Mouse (Mus musculus) cerebral cortex, adult 2 months (tissue): ENCODE results near the gene Ddah1.

Experiments
- WGBS: fragments of 180-500 bp; shearing (Covaris S2); methylation state at CpG from one replicate; pipeline ENCODE4 v1.1.7; 2018; 5-methylcytosine and 5-hydroxymethylcytosine counted together

Ddah1 gene

DNA sequence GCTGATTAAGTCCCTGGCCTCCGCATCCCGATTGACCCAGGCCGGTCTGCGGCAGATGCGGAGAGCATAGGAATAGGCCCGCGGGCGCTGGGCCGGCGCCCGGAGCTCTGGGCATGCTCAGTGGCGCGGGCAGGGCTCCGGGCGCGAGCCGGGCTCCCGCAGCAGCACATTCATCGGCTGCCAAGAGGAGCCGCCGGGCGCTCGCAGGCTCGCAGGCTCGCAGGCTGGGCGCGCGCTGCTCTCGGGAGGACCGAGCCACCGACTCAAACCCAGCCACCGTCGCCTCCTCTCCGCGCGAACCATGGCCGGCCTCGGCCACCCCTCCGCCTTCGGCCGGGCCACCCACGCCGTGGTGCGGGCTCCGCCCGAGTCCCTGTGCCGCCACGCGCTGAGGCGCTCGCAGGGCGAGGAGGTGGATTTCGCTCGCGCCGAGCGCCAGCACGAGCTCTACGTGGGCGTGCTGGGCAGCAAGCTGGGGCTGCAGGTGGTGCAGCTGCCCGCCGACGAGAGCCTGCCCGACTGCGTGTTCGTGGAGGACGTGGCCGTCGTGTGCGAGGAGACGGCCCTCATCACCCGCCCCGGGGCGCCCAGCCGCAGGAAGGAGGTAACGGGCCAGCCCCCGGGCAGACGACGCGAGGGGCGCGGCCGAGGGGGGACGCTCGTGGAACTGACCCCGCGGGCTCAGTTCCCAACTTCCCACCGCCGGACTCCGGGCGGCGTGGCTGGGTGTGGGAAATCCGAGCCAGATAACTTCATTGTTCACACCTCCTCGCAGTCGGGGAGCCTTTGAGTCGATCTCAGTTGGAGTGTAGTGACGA is at the start of gene Ddah1:
Ddah1 (plus strand) TSS at position 115 of the 818 bp plus-strand sequence.
- WGBS = under 1% methylated on average over 97 of the region's 97 CpGs

GRCm38 (mm10) chr3:145715923-145716322 is 42.6 kb upstream of the Ddah1 start:
- WGBS = 85% methylated on average over 7 of the region's 7 CpGs

DNA sequence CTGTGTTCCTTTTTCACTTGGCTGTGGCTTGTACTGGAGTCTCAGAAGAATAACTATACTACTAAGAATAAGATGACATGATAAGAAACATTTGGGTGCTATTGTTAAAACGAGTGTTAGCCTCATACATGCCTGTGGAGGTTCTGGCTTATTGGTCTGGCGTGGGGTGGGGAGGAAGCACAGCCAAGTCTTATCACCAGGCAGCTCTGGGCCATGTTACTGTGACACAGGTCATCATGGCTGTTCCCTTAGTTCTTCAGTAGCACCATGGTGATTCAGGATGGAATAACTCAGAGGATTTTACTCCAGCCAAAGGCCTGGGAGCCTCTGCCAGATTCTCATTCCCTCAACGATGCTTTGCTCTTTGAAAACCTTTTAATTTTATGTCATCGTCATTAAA is 38.8 kb upstream of the Ddah1 start:
- WGBS = 81% methylated on average over 4 of the region's 4 CpGs

- 76% methylated on average over 8 of the region's 8 CpGs for WGBS
These were observed 33.4 kb upstream of the Ddah1 start for GRCm38 (mm10) chr3:145725078-145725477.

DNA sequence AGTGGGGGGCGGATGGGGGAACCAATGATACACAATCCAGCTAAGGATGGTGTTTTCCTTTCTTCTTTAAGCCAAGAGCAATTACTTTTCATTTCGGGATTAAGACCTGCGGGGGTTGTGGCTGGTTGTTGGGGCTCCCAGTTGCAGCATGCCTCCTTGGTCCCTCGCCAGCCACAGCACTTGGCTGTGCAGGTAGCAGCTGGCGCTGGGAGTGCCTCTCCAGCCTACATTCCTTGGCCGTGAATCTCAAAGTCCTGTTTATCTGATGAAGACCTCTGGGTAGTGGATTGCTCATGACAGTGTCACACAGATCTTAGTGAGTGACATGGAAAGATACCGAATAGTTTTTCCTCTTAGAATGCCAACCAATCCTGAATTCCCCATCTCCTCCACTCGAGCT is 30.1 kb upstream of the Ddah1 start:
- WGBS = 54% methylated on average over 8 of the region's 8 CpGs

DNA sequence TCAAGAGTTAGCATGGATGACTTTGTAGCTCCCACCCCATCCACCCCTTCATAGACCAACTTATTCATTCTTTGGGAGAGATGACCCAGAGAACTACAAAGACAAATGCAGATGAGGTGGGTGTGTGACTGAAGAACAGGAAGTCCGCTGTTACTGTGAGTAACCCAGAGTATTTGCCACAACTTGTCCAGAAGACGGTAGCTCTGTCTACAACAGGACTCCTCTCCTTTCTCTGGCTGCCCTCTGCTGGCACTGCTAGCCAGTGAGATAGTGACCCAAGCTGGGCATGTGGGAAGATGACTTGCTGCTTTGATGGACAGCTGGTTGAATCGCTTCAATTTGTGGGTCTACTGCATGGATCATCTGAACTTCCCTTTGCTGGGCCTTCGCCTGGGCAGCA is 28.9 kb upstream of the Ddah1 start:
- WGBS = 73% methylated on average over 4 of the region's 4 CpGs

DNA sequence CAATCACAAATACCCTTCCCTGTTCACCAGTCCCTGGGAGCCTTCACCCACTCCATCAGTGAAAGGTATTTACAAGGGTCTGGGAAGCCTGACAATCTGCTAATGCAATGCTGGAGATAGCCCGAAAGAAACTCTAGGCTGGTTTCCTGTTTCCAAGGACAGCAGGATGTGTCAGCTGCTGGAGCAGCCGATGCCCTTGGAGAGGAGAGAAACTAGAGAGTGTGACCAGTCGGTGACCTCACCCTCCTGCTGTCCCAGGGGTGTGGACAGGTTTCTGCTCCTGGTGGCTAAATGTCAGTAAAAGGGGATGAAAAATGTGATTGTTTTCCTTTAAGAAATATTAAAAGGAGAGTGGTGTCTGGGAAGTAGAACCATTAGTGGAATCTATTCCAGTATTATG is 28.4 kb upstream of the Ddah1 start:
- WGBS = 67% methylated on average over 3 of the region's 3 CpGs

- WGBS = 91% methylated on average over 8 of the region's 8 CpGs
These were observed 23.6 kb upstream of the Ddah1 start for GRCm38 (mm10) chr3:145734857-145735256.

DNA sequence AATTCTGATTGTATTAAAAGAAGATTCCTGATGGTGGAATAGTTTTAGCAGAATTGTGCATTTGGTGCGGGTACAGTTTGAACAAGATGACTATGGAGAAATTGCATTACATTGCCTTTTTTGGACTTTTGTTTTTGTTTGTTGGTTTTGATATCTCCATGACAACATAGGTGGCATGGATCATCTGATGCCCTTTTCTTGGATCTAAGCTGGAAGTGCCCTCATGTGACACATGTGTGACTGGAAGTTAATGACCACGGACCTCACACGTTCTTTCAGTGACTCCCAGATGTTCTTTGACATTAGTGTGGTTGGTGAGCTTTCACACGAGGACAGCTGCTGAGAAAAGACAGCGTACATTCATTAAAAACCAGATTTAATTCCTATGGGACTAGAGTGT is 21.9 kb upstream of the Ddah1 start:
- 91% methylated on average over 5 of the region's 5 CpGs for WGBS

GRCm38 (mm10) chr3:145738662-145739061 is 19.8 kb upstream of the Ddah1 start:
- WGBS = 93% methylated on average over 14 of the region's 14 CpGs

GRCm38 (mm10) chr3:145739904-145740303 is 18.6 kb upstream of the Ddah1 start:
- WGBS = 76% methylated on average over 7 of the region's 7 CpGs

DNA sequence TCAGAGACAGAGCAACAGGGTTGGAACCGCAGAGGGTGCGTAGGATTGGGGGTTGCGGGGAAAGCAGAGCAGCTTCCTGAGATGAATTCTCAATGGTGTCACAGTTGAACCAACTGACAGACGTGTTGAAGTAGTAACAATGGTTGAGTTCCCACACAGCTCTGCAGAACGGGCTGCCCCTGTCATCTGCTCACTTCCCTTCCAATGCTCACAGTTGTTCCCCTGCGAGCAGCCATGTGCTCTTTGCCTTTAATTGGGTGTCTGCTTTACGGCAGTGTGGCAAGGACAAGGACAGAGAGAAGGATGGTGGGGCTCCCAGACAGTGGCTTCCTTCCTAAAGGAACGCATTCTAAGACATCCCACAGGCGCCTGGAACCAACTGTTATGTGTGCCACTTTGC is 15.4 kb upstream of the Ddah1 start:
- WGBS = 25% methylated on average over 9 of the region's 9 CpGs

- 52% methylated on average over 9 of the region's 9 CpGs for WGBS
These were observed 14.9 kb upstream of the Ddah1 start for GRCm38 (mm10) chr3:145743476-145744027.

GRCm38 (mm10) chr3:145748626-145749025 is 9.8 kb upstream of the Ddah1 start:
- 88% methylated on average over 1 of the region's 1 CpGs for whole genome bisulfite sequencing

GRCm38 (mm10) chr3:145756457-145756856 is 2.0 kb upstream of the Ddah1 start:
- WGBS = 89% methylated on average over 8 of the region's 8 CpGs

DNA sequence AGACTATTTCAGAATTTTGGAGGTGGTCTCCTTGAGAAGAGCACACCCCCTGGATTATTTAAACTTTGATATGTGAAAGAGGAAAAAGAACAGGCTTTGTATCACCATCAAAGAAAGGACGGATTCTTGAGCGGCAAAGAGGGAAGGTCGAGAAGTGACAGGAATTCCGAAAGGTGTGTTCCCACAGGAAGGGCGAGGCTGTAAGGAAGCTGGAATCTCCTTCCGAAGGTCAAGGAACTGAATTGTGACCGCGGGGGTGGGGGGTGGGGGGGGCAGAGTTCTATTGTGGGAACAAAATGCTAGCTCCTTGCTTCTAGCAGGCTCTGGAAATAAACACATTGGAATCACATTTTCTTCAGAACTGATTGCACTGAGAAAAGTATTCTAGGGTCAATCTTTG is 1.3 kb upstream of the Ddah1 start:
- 72% methylated on average over 8 of the region's 8 CpGs for WGBS

DNA sequence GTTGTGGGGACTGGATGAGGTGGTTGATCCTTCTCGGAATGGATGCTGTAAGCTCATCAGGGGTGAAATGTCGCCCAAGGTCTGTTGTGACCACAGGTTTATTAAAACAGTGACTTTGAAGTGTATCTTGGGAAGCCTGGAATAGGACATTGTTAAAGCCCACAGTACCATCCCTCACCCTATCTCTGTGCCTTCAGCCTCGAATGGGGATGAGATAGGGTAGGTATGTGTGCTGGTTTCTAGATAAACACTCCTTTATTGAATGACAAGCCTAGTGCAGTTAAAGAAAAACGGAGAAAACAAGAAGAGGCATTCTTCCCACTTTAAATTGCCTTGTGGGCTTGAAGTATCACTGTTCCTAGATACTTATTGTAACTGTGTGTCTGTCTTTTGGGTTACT is 631 bp upstream of the Ddah1 start:
- 52% methylated on average over 4 of the region's 4 CpGs for WGBS

DNA sequence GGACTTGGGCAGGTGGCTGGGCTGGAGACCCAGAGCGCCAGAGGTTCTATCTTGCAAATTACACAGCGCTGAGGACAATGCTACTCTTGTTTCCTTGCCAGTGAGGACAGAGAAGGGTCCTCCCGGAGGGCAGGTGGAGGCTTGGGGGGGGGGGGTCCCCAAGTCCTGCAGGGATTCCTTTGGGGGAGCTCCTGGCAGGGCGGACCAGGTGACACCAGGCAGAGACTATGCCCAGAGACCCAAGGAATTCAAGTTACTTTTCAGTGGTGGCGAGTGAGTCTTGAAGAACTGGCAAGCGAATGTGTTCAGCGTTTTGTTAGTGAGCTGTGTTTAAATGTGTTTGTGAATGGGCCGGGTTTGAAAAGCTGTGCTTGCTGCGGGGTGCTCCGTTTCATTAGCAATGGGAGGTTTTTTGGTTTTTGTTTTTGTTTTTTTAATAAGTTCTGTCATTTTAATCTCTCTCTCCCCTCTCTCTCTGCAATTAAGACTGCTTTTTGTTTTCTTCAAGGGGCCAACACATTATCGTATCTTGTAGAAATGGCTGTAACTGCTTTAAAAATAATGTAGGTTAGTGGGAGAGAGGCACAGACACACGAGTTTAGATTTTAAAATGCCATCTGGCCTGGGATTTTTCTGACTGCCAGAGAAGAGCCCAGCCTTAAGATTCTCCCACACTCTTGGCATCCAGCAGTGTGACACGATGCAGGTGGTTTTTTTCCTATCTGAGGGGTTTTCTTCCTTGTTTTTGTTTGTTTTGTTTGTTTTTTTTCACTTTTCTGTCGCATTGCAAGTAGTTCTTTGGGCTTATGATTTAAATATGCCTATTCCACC is 1.1 kb downstream of the Ddah1 start:
- WGBS = 10% methylated on average over 14 of the region's 14 CpGs

DNA sequence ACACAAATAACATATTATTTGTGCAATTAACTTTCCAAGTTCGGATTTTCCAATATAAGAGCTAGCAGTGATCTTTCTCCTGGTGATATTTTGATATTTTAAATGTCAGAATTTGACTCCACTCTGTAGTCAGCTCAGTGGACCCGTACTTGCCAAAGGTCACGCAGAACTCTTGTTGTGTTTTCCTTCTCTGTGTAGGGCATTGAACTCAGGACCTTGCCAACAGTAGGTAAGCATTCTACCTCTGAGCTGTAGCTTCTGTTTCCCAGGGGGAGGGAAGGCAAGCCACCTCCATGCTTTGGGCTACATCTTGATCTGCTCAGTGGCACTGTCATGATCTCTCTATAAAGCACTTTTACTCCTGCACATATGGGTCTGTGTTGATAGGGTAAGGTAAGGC is 2.1 kb downstream of the Ddah1 start:
- 94% methylated on average over 3 of the region's 3 CpGs for WGBS

DNA sequence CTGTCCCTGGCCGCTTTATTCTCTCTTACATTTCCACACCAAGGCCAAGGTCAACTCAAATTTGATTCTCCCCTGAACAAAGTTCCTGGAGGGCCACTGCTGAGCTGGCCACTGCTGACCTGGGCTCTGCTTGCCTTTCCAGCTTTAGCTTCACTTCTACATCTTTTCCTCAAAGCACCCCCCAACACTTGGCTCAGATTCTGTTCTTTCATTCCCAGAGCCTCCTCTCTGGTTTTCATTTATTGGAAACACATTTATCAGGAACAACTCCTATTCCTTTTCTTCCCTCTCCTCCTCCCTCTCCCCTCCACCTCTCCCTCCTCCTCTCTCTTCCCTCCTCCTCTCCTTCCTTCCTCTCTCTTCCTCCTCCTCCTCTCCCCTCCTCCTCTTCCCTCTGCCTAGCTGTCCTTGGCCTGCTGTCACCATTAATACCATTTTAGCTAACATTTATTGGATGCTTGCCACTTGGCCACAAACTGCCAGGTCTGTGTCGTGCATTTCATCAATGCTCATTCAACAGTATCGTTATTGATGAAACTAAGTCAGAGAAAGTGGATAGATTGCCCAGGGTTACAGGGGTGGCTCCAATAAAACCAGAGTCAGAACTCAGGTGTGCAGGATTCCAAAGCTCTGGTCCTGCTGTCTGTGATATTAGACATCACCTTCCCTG is 3.2 kb downstream of the Ddah1 start:
- 77% methylated on average over 3 of the region's 3 CpGs for WGBS

GRCm38 (mm10) chr3:145762957-145763641 is 4.6 kb downstream of the Ddah1 start:
- 88% methylated on average over 4 of the region's 4 CpGs for WGBS

DNA sequence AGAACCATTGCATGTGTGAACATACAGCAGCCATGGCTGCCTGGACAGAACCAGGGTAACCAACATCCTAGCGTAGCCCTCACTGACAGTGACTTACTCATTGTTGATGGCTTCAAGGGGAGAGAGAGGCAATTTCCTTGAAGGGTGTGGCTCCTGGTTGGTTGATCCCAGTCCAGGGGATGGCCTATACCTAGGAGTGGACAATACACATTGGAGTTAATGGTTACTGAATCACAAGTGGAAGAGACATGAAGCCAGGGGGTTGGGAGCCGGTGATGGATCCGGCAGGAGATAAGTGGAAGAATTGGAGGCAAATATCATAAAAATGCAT is 5.1 kb downstream of the Ddah1 start:
- WGBS = 96% methylated on average over 3 of the region's 3 CpGs
